Mouse (Mus musculus) intestine, embryonic 15.5 days (tissue): ENCODE measurements at regions not wholly inside any gene's neighbourhood (a gene's known extent, or its start where the extent isn't known, plus 50 kb on each side); places are given as distances from the start of the nearest gene placed in this dataset.
"Not testable (repeated sequence)": the region's sequence is repeated elsewhere in the genome, so short reads cannot be mapped to it uniquely, and the experiment has no call there.

Experiments used
- ATAC-seq: fragments of 200-750 bp; cut with Nextera tagmentation; 2 replicates; pipeline ENCODE4 v1.8.0; 2017; ENCODE audit warnings: moderate TSS enrichment, moderate library complexity
- H3K27ac ChIP-seq: fragments of 300-500 bp; sonication (generic); 2 replicates; pipeline ENCODE4 v1.5.1; 2015; ENCODE audit warnings: mild to moderate bottlenecking, inconsistent platforms
- H3K27me3 ChIP-seq: fragments of 300-500 bp; sonication (generic); replicated peaks from 2 replicates; pipeline ENCODE4 v1.6.1; 2015; ENCODE audit warnings: inconsistent platforms
- H3K36me3 ChIP-seq: fragments of 300-500 bp; sonication (generic); 2 replicates; pipeline ENCODE4 v1.6.1; 2015; ENCODE audit warnings: inconsistent platforms
- H3K4me1 ChIP-seq: fragments of 300-500 bp; sonication (generic); replicated peaks from 2 replicates; pipeline ENCODE4 v1.6.1; 2015; ENCODE audit warnings: inconsistent platforms
- H3K4me2 ChIP-seq: fragments of 300-500 bp; sonication (generic); replicated peaks from 2 replicates; pipeline ENCODE4 v1.6.1; 2015; ENCODE audit warnings: mild to moderate bottlenecking, inconsistent platforms
- H3K4me3 ChIP-seq: fragments of 300-500 bp; sonication (generic); replicated peaks from 2 replicates; pipeline ENCODE4 v1.5.1; 2015; ENCODE audit warnings: inconsistent platforms
- H3K9ac ChIP-seq: fragments of 300-500 bp; sonication (generic); 2 replicates; pipeline ENCODE4 v1.6.1; 2015; ENCODE audit warnings: inconsistent platforms
- H3K9me3 ChIP-seq: fragments of 300-500 bp; sonication (generic); 2 replicates; pipeline ENCODE4 v1.6.1; 2016; ENCODE audit warnings: inconsistent platforms
- WGBS: fragments of 180-500 bp; shearing (Covaris S2); methylation state at CpG from one replicate; pipeline ENCODE4 v1.1.7; 2015; 5-methylcytosine and 5-hydroxymethylcytosine counted together

GRCm38 (mm10) chr11:7834151-7834550 is 620.4 kb upstream of the Igfbp3 start:
- Histone ChIP-seq H3K9ac (no peak overlapping the region), H3K4me1 (no peaks in the 10 kb centered on the region), H3K4me3 (no peak overlapping the region), H3K27me3 (no peaks in the 10 kb centered on the region), H3K27ac (no peak overlapping the region), H3K36me3 (no peaks in the 10 kb centered on the region), H3K4me2 (no peak overlapping the region), H3K9me3 (no peaks in the 10 kb centered on the region)
- 48% methylated on average over 2 of the region's 2 CpGs for WGBS
- ATAC-seq, result no peak

- H3K27me3 ChIP-seq, result no peaks in the 10 kb centered on the region
- H3K4me1 ChIP-seq, result no peaks in the 10 kb centered on the region
- no peak overlapping the region for H3K4me2 ChIP-seq
- 40% methylated on average over 8 of the region's 8 CpGs for WGBS
- no peak overlapping the region for H3K4me3 ChIP-seq
- H3K36me3 ChIP-seq, result no peaks in the 10 kb centered on the region
- H3K27ac ChIP-seq, result no peak overlapping the region
- H3K9me3 ChIP-seq, result no peaks in the 10 kb centered on the region
- no peak overlapping the region for H3K9ac ChIP-seq
- ATAC-seq, result no peak
Observed at GRCm38 (mm10) chr11:7832376-7832775, 618.7 kb upstream of the Igfbp3 start.

GRCm38 (mm10) chr11:7829770-7830169 is 616.0 kb upstream of the Igfbp3 start:
- Histone ChIP-seq H3K27me3 (no peaks in the 10 kb centered on the region), H3K36me3 (no peaks in the 10 kb centered on the region)

GRCm38 (mm10) chr11:7828001-7828400 is 614.3 kb upstream of the Igfbp3 start:
- H3K4me1 ChIP-seq, result no peaks in the 10 kb centered on the region
- no peaks in the 10 kb centered on the region for H3K9me3 ChIP-seq
- no peaks in the 10 kb centered on the region for H3K27me3 ChIP-seq
- H3K4me3 ChIP-seq, result no peak overlapping the region
- ATAC-seq, result no peak
- no peak overlapping the region for H3K27ac ChIP-seq
- H3K36me3 ChIP-seq, result no peaks in the 10 kb centered on the region
- WGBS, result 73% methylated on average over 4 of the region's 4 CpGs
- no peak overlapping the region for H3K9ac ChIP-seq
- no peak overlapping the region for H3K4me2 ChIP-seq

More at GRCm38 (mm10) chr11:7829770-7830169, 616.0 kb upstream of the Igfbp3 start:
- no peak overlapping the region for H3K27ac ChIP-seq
- no peaks in the 10 kb centered on the region for H3K9me3 ChIP-seq
- ATAC-seq, result no peak
- no peak overlapping the region for H3K4me2 ChIP-seq
- H3K4me1 ChIP-seq, result no peaks in the 10 kb centered on the region
- H3K9ac ChIP-seq, result no peak overlapping the region
- no peak overlapping the region for H3K4me3 ChIP-seq
- 47% methylated on average over 1 of the region's 1 CpGs for WGBS

- WGBS, result 88% methylated on average over 1 of the region's 1 CpGs
- Histone ChIP-seq H3K36me3 (no peaks in the 10 kb centered on the region), H3K4me1 (no peaks in the 10 kb centered on the region), H3K27ac (no peak overlapping the region), H3K9ac (no peak overlapping the region), H3K4me3 (no peak overlapping the region), H3K27me3 (no peaks in the 10 kb centered on the region), H3K9me3 (no peaks in the 10 kb centered on the region), H3K4me2 (no peak overlapping the region)
- ATAC-seq, result no peak
Observed at GRCm38 (mm10) chr11:7827402-7827801, 613.7 kb upstream of the Igfbp3 start.

DNA sequence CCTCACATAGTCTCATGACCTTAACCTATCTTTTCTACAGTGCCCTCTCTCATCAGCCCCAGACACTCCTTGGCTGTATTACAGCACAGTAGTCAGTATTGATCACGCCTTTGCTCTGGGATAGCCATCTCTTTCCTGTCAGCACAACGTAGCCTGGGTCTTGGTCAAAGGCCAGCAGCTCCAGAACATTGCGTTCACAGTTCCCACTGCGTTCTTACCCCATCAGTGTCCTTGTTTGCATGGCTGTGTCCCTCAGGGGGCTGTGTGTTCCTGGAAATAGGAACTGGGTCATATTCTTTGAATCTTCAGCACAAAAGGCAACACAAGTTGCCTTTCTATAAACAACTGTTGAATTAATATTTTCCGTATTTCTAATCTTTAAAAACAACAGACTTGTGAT is 602.0 kb upstream of the Igfbp3 start:
- Histone ChIP-seq H3K4me2 (no peak overlapping the region), H3K9me3 (no peaks in the 10 kb centered on the region), H3K36me3 (no peaks in the 10 kb centered on the region), H3K4me1 (no peaks in the 10 kb centered on the region), H3K9ac (no peak overlapping the region), H3K27ac (no peak overlapping the region), H3K27me3 (no peaks in the 10 kb centered on the region), H3K4me3 (no peak overlapping the region)
- ATAC-seq, result no peak
- 80% methylated on average over 5 of the region's 5 CpGs for WGBS

GRCm38 (mm10) chr11:7814556-7814955 is 600.8 kb upstream of the Igfbp3 start:
- Histone ChIP-seq H3K4me1 (no peaks in the 10 kb centered on the region), H3K4me3 (no peak overlapping the region), H3K27me3 (no peaks in the 10 kb centered on the region), H3K9ac (no peak overlapping the region), H3K4me2 (no peak overlapping the region), H3K9me3 (no peaks in the 10 kb centered on the region), H3K36me3 (no peaks in the 10 kb centered on the region), H3K27ac (no peak overlapping the region)
- no peak for ATAC-seq
- 82% methylated on average over 2 of the region's 2 CpGs for WGBS

- Histone ChIP-seq H3K27ac (no peak overlapping the region), H3K36me3 (no peaks in the 10 kb centered on the region), H3K4me1 (no peaks in the 10 kb centered on the region), H3K9me3 (no peaks in the 10 kb centered on the region), H3K4me3 (no peak overlapping the region), H3K27me3 (no peaks in the 10 kb centered on the region), H3K9ac (no peak overlapping the region), H3K4me2 (no peak overlapping the region)
- ATAC-seq, result no peak
- 70% methylated on average over 2 of the region's 2 CpGs for WGBS
Observed at GRCm38 (mm10) chr11:7812436-7812835, 598.7 kb upstream of the Igfbp3 start.

- no peak overlapping the region for H3K9ac ChIP-seq
- no peaks in the 10 kb centered on the region for H3K4me1 ChIP-seq
- no peak overlapping the region for H3K4me2 ChIP-seq
- H3K27me3 ChIP-seq, result no peaks in the 10 kb centered on the region
- no peaks in the 10 kb centered on the region for H3K9me3 ChIP-seq
- no peak for ATAC-seq
- no peak overlapping the region for H3K4me3 ChIP-seq
- H3K27ac ChIP-seq, result no peak overlapping the region
- H3K36me3 ChIP-seq, result no peaks in the 10 kb centered on the region
- 81% methylated on average over 2 of the region's 2 CpGs for WGBS
Observed at GRCm38 (mm10) chr11:7809741-7810140, 596.0 kb upstream of the Igfbp3 start.

GRCm38 (mm10) chr11:7796373-7796772 is 582.6 kb upstream of the Igfbp3 start:
- H3K4me2 ChIP-seq, result no peak overlapping the region
- H3K9me3 ChIP-seq, result no peaks in the 10 kb centered on the region
- no peak overlapping the region for H3K9ac ChIP-seq
- no peaks in the 10 kb centered on the region for H3K36me3 ChIP-seq
- no peaks in the 10 kb centered on the region for H3K27me3 ChIP-seq
- H3K27ac ChIP-seq, result no peak overlapping the region
- ATAC-seq, result no peak
- H3K4me3 ChIP-seq, result no peak overlapping the region
- no peaks in the 10 kb centered on the region for H3K4me1 ChIP-seq
- 86% methylated on average over 5 of the region's 5 CpGs for WGBS

GRCm38 (mm10) chr11:7794206-7794605 is 580.5 kb upstream of the Igfbp3 start:
- H3K9ac ChIP-seq, result no peak overlapping the region
- no peaks in the 10 kb centered on the region for H3K36me3 ChIP-seq
- no peaks in the 10 kb centered on the region for H3K4me1 ChIP-seq
- H3K27ac ChIP-seq, result no peak overlapping the region
- H3K4me2 ChIP-seq, result no peak overlapping the region
- no peak for ATAC-seq
- no peak overlapping the region for H3K4me3 ChIP-seq
- no peaks in the 10 kb centered on the region for H3K9me3 ChIP-seq
- WGBS, result 17% methylated on average over 1 of the region's 1 CpGs
- no peaks in the 10 kb centered on the region for H3K27me3 ChIP-seq

DNA sequence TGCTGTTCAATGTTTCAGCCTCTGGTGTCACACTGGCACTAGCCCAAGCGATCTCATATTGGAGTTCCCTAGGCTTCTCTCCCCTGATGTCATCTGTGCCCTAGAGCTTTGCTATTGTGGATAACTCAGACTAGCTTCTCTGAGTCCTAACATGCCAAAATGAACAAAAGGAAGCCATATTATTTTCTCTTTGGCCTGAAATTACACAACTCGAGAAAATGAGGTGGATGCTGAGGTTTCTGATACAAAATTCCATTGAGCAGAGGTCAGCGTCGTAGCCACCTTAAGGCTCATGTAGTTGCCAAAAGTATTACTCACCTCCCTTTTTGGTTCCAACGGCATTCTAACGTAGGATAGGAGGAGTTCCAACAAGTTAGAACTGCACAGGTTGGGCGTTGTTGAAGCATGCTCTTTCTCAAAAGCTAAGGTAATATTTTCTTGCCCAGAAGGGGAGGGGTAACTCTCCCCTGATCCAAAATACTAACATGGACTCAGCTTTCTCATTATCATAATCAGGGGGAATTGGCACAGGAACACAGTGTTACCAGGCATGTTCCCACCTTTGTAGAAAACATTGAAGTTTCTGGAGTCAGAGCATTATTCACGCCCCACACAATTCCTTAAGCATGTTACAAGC is 566.9 kb upstream of the Igfbp3 start:
- Histone ChIP-seq H3K4me1 (no peaks in the 10 kb centered on the region), H3K27ac (no peak overlapping the region), H3K9ac (no peak overlapping the region), H3K4me2 (no peak overlapping the region), H3K9me3 (no peaks in the 10 kb centered on the region), H3K4me3 (no peak overlapping the region), H3K27me3 (no peaks in the 10 kb centered on the region), H3K36me3 (no peaks in the 10 kb centered on the region)
- WGBS, result 89% methylated on average over 8 of the region's 8 CpGs
- ATAC-seq, result no peak

- not testable (repeated sequence) for H3K9ac ChIP-seq, H3K4me3 ChIP-seq, H3K4me2 ChIP-seq, H3K4me1 ChIP-seq, H3K27me3 ChIP-seq, H3K27ac ChIP-seq, H3K36me3 ChIP-seq, ATAC-seq, H3K9me3 ChIP-seq
Observed at GRCm38 (mm10) chr11:7775361-7775760, 561.6 kb upstream of the Igfbp3 start.
